Mouse (Mus musculus): ENCODE results near the gene As3mt.

DNA sequence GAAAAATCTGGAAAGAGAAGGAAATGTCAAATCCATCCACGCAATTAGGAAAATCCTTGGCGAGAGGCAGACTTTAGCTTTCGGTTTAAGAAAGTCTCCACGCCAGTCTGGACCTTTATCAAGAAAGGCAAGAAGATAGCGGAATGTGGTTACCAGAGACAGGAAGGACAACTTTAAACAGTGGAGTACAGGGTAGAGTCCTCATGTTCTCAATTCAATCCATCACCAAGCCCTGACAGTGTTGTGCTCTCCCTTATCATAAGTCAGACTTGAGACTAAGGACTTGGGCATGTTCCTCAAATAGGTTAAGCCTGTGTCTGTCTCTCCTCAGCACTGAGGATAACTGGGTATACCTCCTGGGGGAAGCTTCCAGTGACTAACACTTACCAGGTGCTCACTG is 37.5 kb upstream of the As3mt start:
- no peak for TF ChIP-seq GATA1 (IDR thresholded peaks at IDR 0.05; ENCODE audit: borderline replicate concordance, low read length)
- TF ChIP-seq CTCF (IDR thresholded peaks at IDR 0.05; ENCODE audit: low read depth, low read length) = no peak
- no peak for TF ChIP-seq GATA2 (IDR thresholded peaks at IDR 0.05; ENCODE audit: borderline replicate concordance, low read depth, low read length)
- TF ChIP-seq POLR2AphosphoS5 (IDR thresholded peaks at IDR 0.05; ENCODE audit: insufficient replicate concordance, low read depth, low read length) = no peak

Measured in G1E (cell line).